Mouse (Mus musculus): Measurements from ENCODE around the gene Mrpl58. TPM values are rescaled to one million over a fixed set of nuclear protein-coding genes. Genes with fewer than 3 reads are reported as not detected.

The Mrpl58 gene
- polyA plus RNA-seq, 1 experiment from 2014 or later = 170 TPM

DNA sequence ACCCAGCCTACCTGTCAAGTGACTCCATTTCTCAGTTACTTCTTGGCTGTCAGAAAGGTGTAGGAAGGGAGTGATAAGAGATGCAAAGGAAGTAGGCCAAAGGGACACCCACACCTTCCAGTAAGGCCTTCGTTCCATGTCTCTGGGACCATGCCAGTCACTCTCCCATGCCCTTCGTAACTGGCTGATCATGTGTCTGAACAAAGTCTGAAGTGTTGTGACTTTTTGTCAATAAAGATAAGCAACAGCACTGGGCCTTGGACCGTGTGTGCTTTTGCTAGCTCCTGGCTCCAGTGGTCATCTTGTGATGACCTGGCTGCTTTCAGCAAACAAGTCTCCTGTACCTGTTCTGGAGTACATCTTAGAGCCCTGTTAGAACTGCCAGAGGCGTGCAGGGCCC lies 29.3 kb downstream of the Mrpl58 start:
- Histone ChIP-seq H3K4me1 (peaks cover 15% of the 10 kb centered on the region), H3K4me2 (replicated peaks) (no peak overlapping the region), H3K9ac (no peak overlapping the region), H3K27me3 (no peaks in the 10 kb centered on the region), H3K4me3 (no peak overlapping the region), H3K36me3 (peaks cover 46% of the 10 kb centered on the region), H3K9me3 (no peaks in the 10 kb centered on the region), H3K27ac (no peak overlapping the region)
- ATAC-seq (ENCODE audit: insufficient number of reproducible peaks, insufficient read depth, low FRiP score, low TSS enrichment) = no peak
- WGBS = 78% methylated on average over 4 of the region's 4 CpGs

GRCm38 (mm10) chr11:115433342-115433741 lies 29.8 kb downstream of the Mrpl58 start:
- ATAC-seq (ENCODE audit: insufficient number of reproducible peaks, insufficient read depth, low FRiP score, low TSS enrichment) = no peak
- H3K4me2 ChIP-seq (replicated peaks) = no peak overlapping the region
- 84% methylated on average over 6 of the region's 6 CpGs for WGBS
- no peaks in the 10 kb centered on the region for H3K9me3 ChIP-seq
- H3K4me1 ChIP-seq = peaks cover 12% of the 10 kb centered on the region
- peaks cover 45% of the 10 kb centered on the region for H3K36me3 ChIP-seq
- H3K27ac ChIP-seq = no peak overlapping the region
- H3K9ac ChIP-seq = no peak overlapping the region
- no peak overlapping the region for H3K4me3 ChIP-seq
- no peaks in the 10 kb centered on the region for H3K27me3 ChIP-seq

DNA sequence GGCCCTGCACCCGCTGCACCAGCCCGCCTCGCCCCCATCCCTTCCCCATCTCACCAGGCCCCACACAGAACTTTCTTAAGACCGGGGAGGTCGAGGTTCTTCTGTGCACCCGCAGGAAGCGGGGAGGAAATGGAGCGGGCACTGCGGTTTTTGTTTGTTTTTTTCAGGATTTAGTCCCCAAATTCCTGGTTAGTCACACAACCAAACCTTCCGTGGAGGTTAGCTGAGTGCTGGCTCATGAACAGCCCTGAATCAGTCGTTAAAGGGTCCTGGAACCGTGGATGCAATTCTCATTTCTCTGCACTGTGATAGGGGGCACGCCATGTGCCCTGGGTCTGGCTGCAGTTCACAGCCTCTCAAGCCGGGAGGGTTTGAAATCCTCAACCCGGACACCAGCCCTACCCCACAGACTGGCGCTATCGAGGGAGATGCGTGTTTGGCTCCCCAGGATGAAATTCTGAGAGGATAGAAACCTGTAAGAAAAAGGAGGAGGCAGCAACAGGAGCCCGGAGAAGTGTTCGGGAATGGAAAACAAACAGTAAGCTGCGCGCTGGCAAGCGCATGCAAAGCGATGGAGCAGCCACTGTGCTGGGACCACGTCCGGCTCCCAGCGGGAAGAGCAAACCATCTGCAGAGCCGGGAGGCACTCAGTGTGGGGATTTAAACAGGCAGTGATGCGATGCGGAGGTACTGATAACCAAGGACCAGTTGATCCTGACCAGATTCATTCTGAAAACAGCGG lies 32.2 kb downstream of the Mrpl58 start:
- no peak for ATAC-seq (ENCODE audit: insufficient number of reproducible peaks, insufficient read depth, low FRiP score, low TSS enrichment)
- peak overlapping the region; percentile 4; the same call in 1 of the 2 replicates for H3K27ac ChIP-seq

GRCm38 (mm10) chr11:115437571-115438122 lies 34.1 kb downstream of the Mrpl58 start:
- no peak overlapping the region for H3K9ac ChIP-seq
- no peak overlapping the region for H3K27ac ChIP-seq
- H3K36me3 ChIP-seq = 0 out of 2 replicates have a peak, but pooled peaks cover 2% of the 10 kb centered on the region
- H3K4me3 ChIP-seq = no peak overlapping the region
- 67% methylated on average over 5 of the region's 5 CpGs for WGBS
- H3K9me3 ChIP-seq = 0 out of 2 replicates have a peak, but pooled peaks cover 4% of the 10 kb centered on the region
- H3K4me1 ChIP-seq = peaks cover 15% of the 10 kb centered on the region
- no peaks in the 10 kb centered on the region for H3K27me3 ChIP-seq
- ATAC-seq (ENCODE audit: insufficient number of reproducible peaks, insufficient read depth, low FRiP score, low TSS enrichment) = no peak
- H3K4me2 ChIP-seq (replicated peaks) = no peak overlapping the region

More for the DNA sequence above, 32.2 kb downstream of the Mrpl58 start:
- no peaks in the 10 kb centered on the region for H3K27me3 ChIP-seq
- WGBS = 3% methylated on average over 31 of the region's 31 CpGs
- H3K4me2 ChIP-seq (replicated peaks) = peak overlapping the region; percentile 56
- peak overlapping the region; percentile 24 for H3K4me3 ChIP-seq
- 0 out of 2 replicates have a peak, but pooled peaks cover 4% of the 10 kb centered on the region for H3K9me3 ChIP-seq
- peak overlapping the region; percentile 35; the same call in 1 of the 2 replicates for H3K9ac ChIP-seq
- peaks cover 12% of the 10 kb centered on the region for H3K4me1 ChIP-seq
- peaks cover 21% of the 10 kb centered on the region for H3K36me3 ChIP-seq

- Histone ChIP-seq H3K9me3 (0 out of 2 replicates have a peak, but pooled peaks cover 4% of the 10 kb centered on the region), H3K27me3 (no peaks in the 10 kb centered on the region), H3K9ac (no peak overlapping the region), H3K4me2 (replicated peaks) (no peak overlapping the region), H3K4me3 (no peak overlapping the region), H3K36me3 (no peaks in the 10 kb centered on the region), H3K27ac (no peak overlapping the region), H3K4me1 (peaks cover 15% of the 10 kb centered on the region)
- WGBS = 86% methylated on average over 3 of the region's 3 CpGs
- no peak for ATAC-seq (ENCODE audit: insufficient number of reproducible peaks, insufficient read depth, low FRiP score, low TSS enrichment)
Measured at GRCm38 (mm10) chr11:115439326-115439725, 35.8 kb downstream of the Mrpl58 start.

DNA sequence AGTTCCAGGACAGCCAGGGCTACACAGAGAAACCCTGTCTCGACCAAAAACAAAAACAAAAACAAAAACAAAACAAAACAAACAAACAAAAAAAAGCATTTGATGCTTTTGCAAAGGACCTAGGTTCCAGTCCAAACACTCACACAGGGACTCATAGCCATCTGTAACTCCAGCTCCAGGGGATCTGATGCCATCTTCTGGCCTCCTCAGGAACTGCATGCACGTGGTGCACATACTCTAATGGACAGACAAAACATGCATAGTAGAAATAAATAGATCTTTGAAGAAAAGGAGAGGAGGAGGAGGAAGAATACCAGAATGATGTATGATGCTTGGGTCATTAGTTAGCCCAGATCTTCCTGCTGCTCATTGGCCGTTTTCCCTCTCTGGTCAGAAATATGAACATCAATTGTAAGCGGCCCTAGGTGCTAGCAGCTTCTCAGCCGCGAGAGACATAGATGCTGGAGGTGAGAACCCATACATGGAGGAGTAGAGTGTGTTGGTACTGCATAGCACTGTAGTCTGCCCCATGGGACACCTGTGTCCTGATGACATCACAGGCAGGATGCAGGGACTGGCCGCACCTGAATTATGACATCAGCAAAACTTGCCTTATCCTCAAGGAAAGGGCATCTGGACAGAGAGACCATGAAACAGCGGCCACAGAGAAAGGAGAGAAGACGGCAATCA lies 36.5 kb downstream of the Mrpl58 start, which contains the start of gene Trim80:
Trim80 (plus strand) TSS at position 640 of the 690 bp plus-strand sequence.
- peaks cover 15% of the 10 kb centered on the region for H3K4me1 ChIP-seq
- ATAC-seq (ENCODE audit: insufficient number of reproducible peaks, insufficient read depth, low FRiP score, low TSS enrichment) = no peak
- no peak within 1 kb of the TSS for H3K4me3 ChIP-seq
- H3K27me3 ChIP-seq = no peaks in the 10 kb centered on the region
- no peaks in the 10 kb centered on the region for H3K36me3 ChIP-seq
- H3K9ac ChIP-seq = no peak within 1 kb of the TSS
- 95% methylated on average over 9 of the region's 9 CpGs for WGBS
- 0 out of 2 replicates have a peak, but pooled peaks cover 4% of the 10 kb centered on the region for H3K9me3 ChIP-seq
- H3K27ac ChIP-seq = no peak within 1 kb of the TSS
- no peak within 1 kb of the TSS for H3K4me2 ChIP-seq (replicated peaks)

DNA sequence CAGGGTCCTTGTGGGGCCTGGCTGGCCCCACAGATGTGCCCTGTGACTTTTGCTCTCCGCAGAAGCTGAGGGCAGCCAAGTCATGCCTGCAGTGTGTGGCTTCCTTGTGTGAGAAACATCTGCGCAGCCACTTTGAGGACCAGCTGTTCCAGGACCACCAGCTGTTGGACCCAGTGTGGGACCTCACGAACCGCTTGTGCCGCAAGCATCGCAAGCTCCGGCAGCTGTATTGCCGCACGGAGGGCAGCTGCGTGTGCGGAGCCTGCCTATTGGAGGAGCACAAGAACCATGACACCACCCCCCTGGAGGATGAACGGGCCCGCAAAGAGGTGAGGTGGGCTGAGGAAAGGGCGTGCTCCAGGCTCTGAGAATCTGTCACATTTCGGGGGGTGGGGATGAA lies 37.9 kb downstream of the Mrpl58 start:
- Histone ChIP-seq H3K4me3 (no peak overlapping the region), H3K36me3 (no peaks in the 10 kb centered on the region), H3K4me2 (replicated peaks) (no peak overlapping the region), H3K27me3 (no peaks in the 10 kb centered on the region), H3K27ac (no peak overlapping the region), H3K9me3 (0 out of 2 replicates have a peak, but pooled peaks cover 4% of the 10 kb centered on the region), H3K4me1 (peaks cover 3% of the 10 kb centered on the region), H3K9ac (no peak overlapping the region)
- 41% methylated on average over 15 of the region's 15 CpGs for WGBS
- no peak for ATAC-seq (ENCODE audit: insufficient number of reproducible peaks, insufficient read depth, low FRiP score, low TSS enrichment)

DNA sequence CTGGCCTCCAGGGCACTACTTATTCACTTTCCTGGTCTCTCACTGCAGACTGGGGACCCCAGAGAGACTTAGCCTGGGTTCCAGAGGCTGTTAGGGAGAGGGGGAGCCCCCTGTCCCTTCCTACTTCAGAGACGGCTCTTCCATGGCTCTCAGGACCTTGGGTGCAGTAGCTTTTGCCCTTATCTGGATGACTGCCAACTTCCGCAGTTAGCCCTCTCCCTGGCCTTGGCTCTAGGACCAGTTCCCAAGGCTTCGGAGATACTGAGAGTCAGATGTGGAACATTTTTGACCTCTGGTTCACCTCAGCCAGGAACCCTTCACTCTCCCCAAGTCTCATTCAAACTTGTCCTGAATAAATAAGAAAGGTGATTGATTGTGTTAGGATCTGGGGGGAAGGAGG lies 43.4 kb downstream of the Mrpl58 start:
- Histone ChIP-seq H3K27ac (0 out of 2 replicates have a peak overlapping the region, but pooled peaks have one; percentile 11), H3K9me3 (no peaks in the 10 kb centered on the region), H3K36me3 (no peaks in the 10 kb centered on the region), H3K4me2 (replicated peaks) (no peak overlapping the region), H3K27me3 (0 out of 2 replicates have a peak, but pooled peaks cover 3% of the 10 kb centered on the region), H3K4me1 (peaks cover 7% of the 10 kb centered on the region), H3K4me3 (no peak overlapping the region), H3K9ac (no peak overlapping the region)
- no peak for ATAC-seq (ENCODE audit: insufficient number of reproducible peaks, insufficient read depth, low FRiP score, low TSS enrichment)
- 69% methylated on average over 3 of the region's 3 CpGs for WGBS

DNA sequence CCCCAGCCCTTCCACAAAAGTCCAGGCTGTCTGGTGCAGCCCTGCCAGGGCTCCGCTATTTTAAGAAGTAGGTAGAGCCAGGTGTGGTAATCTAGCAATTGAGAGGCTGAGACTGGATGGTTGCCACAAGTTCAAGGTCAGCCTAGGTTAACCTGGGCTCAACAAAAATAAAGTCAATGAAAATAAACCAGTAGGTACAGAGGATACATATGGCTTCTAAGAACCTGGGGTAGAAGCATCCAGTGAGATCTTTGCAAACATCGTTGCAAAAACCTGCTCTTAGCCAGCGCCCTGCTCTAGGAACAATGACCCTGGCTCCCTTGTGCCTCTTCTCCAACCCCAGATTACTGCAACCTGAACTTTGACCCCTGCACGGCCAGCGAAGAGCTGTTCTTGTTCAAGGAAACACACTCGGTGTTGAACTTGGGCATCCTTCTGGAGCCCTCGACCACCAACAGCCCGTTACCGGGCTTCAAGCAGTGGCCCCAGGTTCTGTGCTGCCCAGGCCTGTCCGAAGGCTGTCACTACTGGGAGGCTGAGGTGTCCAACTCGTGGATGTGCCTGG lies 43.9 kb downstream of the Mrpl58 start:
- Histone ChIP-seq H3K27me3 (0 out of 2 replicates have a peak, but pooled peaks cover 3% of the 10 kb centered on the region), H3K4me3 (no peak overlapping the region), H3K9me3 (no peaks in the 10 kb centered on the region), H3K9ac (no peak overlapping the region), H3K36me3 (no peaks in the 10 kb centered on the region), H3K4me1 (peaks cover 7% of the 10 kb centered on the region), H3K27ac (no peak overlapping the region), H3K4me2 (replicated peaks) (no peak overlapping the region)
- no peak for ATAC-seq (ENCODE audit: insufficient number of reproducible peaks, insufficient read depth, low FRiP score, low TSS enrichment)
- 76% methylated on average over 11 of the region's 11 CpGs for WGBS

- H3K4me1 ChIP-seq = peaks cover 7% of the 10 kb centered on the region
- no peak overlapping the region for H3K4me2 ChIP-seq (replicated peaks)
- H3K9ac ChIP-seq = no peak overlapping the region
- WGBS = 82% methylated on average over 16 of the region's 16 CpGs
- no peaks in the 10 kb centered on the region for H3K9me3 ChIP-seq
- H3K4me3 ChIP-seq = no peak overlapping the region
- H3K27ac ChIP-seq = no peak overlapping the region
- no peak for ATAC-seq (ENCODE audit: insufficient number of reproducible peaks, insufficient read depth, low FRiP score, low TSS enrichment)
- H3K27me3 ChIP-seq = 0 out of 2 replicates have a peak, but pooled peaks cover 3% of the 10 kb centered on the region
- H3K36me3 ChIP-seq = no peaks in the 10 kb centered on the region
Measured at GRCm38 (mm10) chr11:115448075-115448474, 44.5 kb downstream of the Mrpl58 start.

GRCm38 (mm10) chr11:115448998-115449397 lies 45.4 kb downstream of the Mrpl58 start:
- Histone ChIP-seq H3K4me1 (peaks cover 7% of the 10 kb centered on the region), H3K4me2 (replicated peaks) (no peak overlapping the region), H3K4me3 (no peak overlapping the region), H3K9ac (no peak overlapping the region), H3K36me3 (no peaks in the 10 kb centered on the region), H3K9me3 (no peaks in the 10 kb centered on the region), H3K27me3 (0 out of 2 replicates have a peak, but pooled peaks cover 3% of the 10 kb centered on the region), H3K27ac (no peak overlapping the region)
- ATAC-seq (ENCODE audit: insufficient number of reproducible peaks, insufficient read depth, low FRiP score, low TSS enrichment) = no peak
- WGBS = 24% methylated on average over 7 of the region's 7 CpGs
